Mouse (Mus musculus): ENCODE data around the gene Elmo1. TPM values are rescaled to one million over a fixed set of nuclear protein-coding genes. Genes with fewer than 3 reads are reported as not detected.

The Elmo1 gene
- polyA plus RNA-seq, 1 experiment from 2014 or later: 34.9 TPM

DNA sequence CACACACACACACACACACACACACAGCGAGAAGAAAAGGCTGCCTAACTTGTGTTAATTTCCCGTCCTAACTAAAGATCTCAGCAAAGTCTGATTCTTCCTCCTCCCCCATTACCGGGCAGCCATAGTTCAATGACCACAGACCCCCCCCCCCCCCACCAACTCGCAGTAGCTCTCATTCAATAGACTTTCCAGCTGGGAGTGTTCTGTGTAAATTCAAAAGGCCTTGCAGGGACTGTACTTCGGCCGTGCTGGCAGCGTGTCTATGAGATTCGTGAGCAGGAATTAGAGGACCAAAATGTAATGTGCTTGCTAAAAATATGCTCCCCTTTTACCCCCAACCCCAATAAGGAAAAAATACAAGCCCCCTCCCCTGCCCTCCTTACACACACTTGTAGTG is 466.8 kb downstream of the Elmo1 start:
- Histone ChIP-seq H3K4me1 (no peaks in the 10 kb centered on the region), H3K9me3 (no peaks in the 10 kb centered on the region), H3K9ac (replicated peaks) (no peak overlapping the region), H3K27me3 (no peaks in the 10 kb centered on the region), H3K27ac (replicated peaks) (no peak overlapping the region), H3K36me3 (no peaks in the 10 kb centered on the region), H3K4me2 (replicated peaks) (no peak overlapping the region), H3K4me3 (no peak overlapping the region)
- peak; percentile 61; the same call in 1 of the 2 replicates for ATAC-seq (replicated peaks)
- 41% methylated on average over 8 of the region's 8 CpGs for WGBS

DNA sequence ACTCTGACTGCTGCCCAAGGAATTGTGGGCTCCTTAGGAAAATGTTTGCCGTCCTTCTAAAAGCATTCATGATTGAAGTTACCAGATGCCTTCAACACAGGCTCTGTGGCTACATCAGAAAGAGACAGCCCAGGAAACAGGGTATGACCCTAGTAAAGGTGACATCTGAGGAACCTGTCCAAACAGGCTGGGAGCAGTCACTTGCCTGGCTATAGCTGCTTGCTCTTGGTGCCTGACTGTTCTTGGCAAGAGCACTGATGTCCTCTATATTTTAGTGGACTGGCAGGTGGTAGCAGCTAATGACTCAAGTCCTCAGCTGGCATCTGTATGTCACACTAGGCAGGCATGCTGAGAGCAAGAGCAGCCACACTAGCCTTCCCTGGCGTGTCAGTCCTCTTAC is 468.0 kb downstream of the Elmo1 start:
- Histone ChIP-seq H3K4me3 (no peak overlapping the region), H3K36me3 (no peaks in the 10 kb centered on the region), H3K27me3 (no peaks in the 10 kb centered on the region), H3K27ac (replicated peaks) (no peak overlapping the region), H3K4me1 (peaks cover 5% of the 10 kb centered on the region; the same call in 1 of the 2 replicates), H3K4me2 (replicated peaks) (no peak overlapping the region), H3K9me3 (no peaks in the 10 kb centered on the region), H3K9ac (replicated peaks) (no peak overlapping the region)
- 0 out of 2 replicates have a peak, but pooled peaks have one; percentile 26 for ATAC-seq (replicated peaks)
- WGBS: 90% methylated on average over 2 of the region's 2 CpGs

GRCm38 (mm10) chr13:20564414-20564813 is 474.0 kb downstream of the Elmo1 start:
- H3K9ac ChIP-seq (replicated peaks): no peak overlapping the region
- no peaks in the 10 kb centered on the region for H3K27me3 ChIP-seq
- 87% methylated on average over 9 of the region's 9 CpGs for WGBS
- no peaks in the 10 kb centered on the region for H3K9me3 ChIP-seq
- H3K4me1 ChIP-seq: peaks cover 5% of the 10 kb centered on the region; the same call in 1 of the 2 replicates
- no peak overlapping the region for H3K27ac ChIP-seq (replicated peaks)
- H3K4me3 ChIP-seq: no peak overlapping the region
- no peak for ATAC-seq (replicated peaks)
- no peak overlapping the region for H3K4me2 ChIP-seq (replicated peaks)
- peaks cover 8% of the 10 kb centered on the region; the same call in 1 of the 2 replicates for H3K36me3 ChIP-seq

GRCm38 (mm10) chr13:20575186-20575585 is 484.8 kb downstream of the Elmo1 start:
- H3K27me3 ChIP-seq: no peaks in the 10 kb centered on the region
- no peak overlapping the region for H3K4me2 ChIP-seq (replicated peaks)
- no peaks in the 10 kb centered on the region for H3K4me1 ChIP-seq
- H3K9ac ChIP-seq (replicated peaks): no peak overlapping the region
- H3K9me3 ChIP-seq: no peaks in the 10 kb centered on the region
- H3K27ac ChIP-seq (replicated peaks): no peak overlapping the region
- 89% methylated on average over 2 of the region's 2 CpGs for WGBS
- peaks cover 10% of the 10 kb centered on the region for H3K36me3 ChIP-seq
- no peak for ATAC-seq (replicated peaks)
- no peak overlapping the region for H3K4me3 ChIP-seq

- H3K27ac ChIP-seq (replicated peaks): no peak overlapping the region
- no peak overlapping the region for H3K4me3 ChIP-seq
- H3K4me1 ChIP-seq: no peaks in the 10 kb centered on the region
- H3K9ac ChIP-seq (replicated peaks): no peak overlapping the region
- ATAC-seq (replicated peaks): no peak
- WGBS: 37% methylated on average over 4 of the region's 4 CpGs
- no peak overlapping the region for H3K4me2 ChIP-seq (replicated peaks)
- H3K27me3 ChIP-seq: no peaks in the 10 kb centered on the region
- no peaks in the 10 kb centered on the region; the same call in 1 of the 2 replicates for H3K36me3 ChIP-seq
- no peaks in the 10 kb centered on the region for H3K9me3 ChIP-seq
These were observed 495.5 kb downstream of the Elmo1 start for GRCm38 (mm10) chr13:20585868-20586267.

- Histone ChIP-seq H3K9me3 (no peaks in the 10 kb centered on the region), H3K4me3 (no peak overlapping the region), H3K4me1 (no peaks in the 10 kb centered on the region), H3K9ac (replicated peaks) (no peak overlapping the region), H3K27ac (replicated peaks) (no peak overlapping the region), H3K36me3 (no peaks in the 10 kb centered on the region; the same call in 1 of the 2 replicates), H3K27me3 (no peaks in the 10 kb centered on the region), H3K4me2 (replicated peaks) (no peak overlapping the region)
- ATAC-seq (replicated peaks): no peak
- WGBS: 83% methylated on average over 3 of the region's 3 CpGs
These were observed 496.1 kb downstream of the Elmo1 start for GRCm38 (mm10) chr13:20586462-20586861.

GRCm38 (mm10) chr13:20590983-20591382 is 500.6 kb downstream of the Elmo1 start:
- H3K27ac ChIP-seq (replicated peaks): no peak overlapping the region
- no peaks in the 10 kb centered on the region for H3K27me3 ChIP-seq
- no peak overlapping the region for H3K4me3 ChIP-seq
- ATAC-seq (replicated peaks): no peak
- no peak overlapping the region for H3K9ac ChIP-seq (replicated peaks)
- H3K9me3 ChIP-seq: no peaks in the 10 kb centered on the region
- no peaks in the 10 kb centered on the region; the same call in 1 of the 2 replicates for H3K36me3 ChIP-seq
- H3K4me2 ChIP-seq (replicated peaks): no peak overlapping the region
- WGBS: 83% methylated on average over 4 of the region's 4 CpGs
- no peaks in the 10 kb centered on the region for H3K4me1 ChIP-seq

DNA sequence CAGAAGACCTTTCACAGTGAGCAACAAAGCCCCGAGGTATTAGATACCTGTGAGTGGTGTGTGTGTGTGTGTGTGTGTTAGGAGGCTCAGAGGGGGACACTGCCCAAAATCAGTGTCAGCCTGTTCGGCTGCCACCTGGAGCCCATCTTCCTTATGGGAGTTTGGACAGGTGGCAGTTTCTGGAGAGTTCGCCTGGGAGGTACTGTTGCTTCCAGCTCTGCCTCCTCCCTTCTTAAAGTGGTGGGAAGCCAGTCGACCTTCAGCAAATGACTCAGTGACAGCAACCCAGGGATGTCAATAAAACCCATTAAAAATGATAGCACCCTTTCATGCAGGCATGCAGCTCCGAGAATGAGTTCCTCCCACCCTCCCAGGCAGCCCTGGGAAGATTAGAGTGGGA is 506.9 kb downstream of the Elmo1 start:
- WGBS: 73% methylated on average over 5 of the region's 5 CpGs
- H3K36me3 ChIP-seq: 0 out of 2 replicates have a peak, but pooled peaks cover 4% of the 10 kb centered on the region
- no peak overlapping the region for H3K27ac ChIP-seq (replicated peaks)
- H3K4me1 ChIP-seq: peaks cover 5% of the 10 kb centered on the region; the same call in 1 of the 2 replicates
- H3K4me3 ChIP-seq: no peak overlapping the region
- H3K27me3 ChIP-seq: no peaks in the 10 kb centered on the region
- no peak overlapping the region for H3K9ac ChIP-seq (replicated peaks)
- ATAC-seq (replicated peaks): no peak
- no peak overlapping the region for H3K4me2 ChIP-seq (replicated peaks)
- no peaks in the 10 kb centered on the region for H3K9me3 ChIP-seq

- H3K9ac ChIP-seq (replicated peaks): no peak overlapping the region
- ATAC-seq (replicated peaks): no peak
- peaks cover 7% of the 10 kb centered on the region; the same call in 1 of the 2 replicates for H3K36me3 ChIP-seq
- no peak overlapping the region for H3K27ac ChIP-seq (replicated peaks)
- H3K4me2 ChIP-seq (replicated peaks): no peak overlapping the region
- WGBS: 91% methylated on average over 3 of the region's 3 CpGs
- peaks cover 5% of the 10 kb centered on the region; the same call in 1 of the 2 replicates for H3K4me1 ChIP-seq
- H3K4me3 ChIP-seq: no peak overlapping the region
- H3K27me3 ChIP-seq: no peaks in the 10 kb centered on the region
- no peaks in the 10 kb centered on the region for H3K9me3 ChIP-seq
These were observed 508.2 kb downstream of the Elmo1 start for GRCm38 (mm10) chr13:20598618-20599017.

- H3K9me3 ChIP-seq: no peaks in the 10 kb centered on the region
- no peak overlapping the region for H3K4me3 ChIP-seq
- peak overlapping the region; percentile 38; the same call in 1 of the 2 replicates for H3K27ac ChIP-seq (replicated peaks)
- no peak overlapping the region for H3K9ac ChIP-seq (replicated peaks)
- no peak for ATAC-seq (replicated peaks)
- H3K4me2 ChIP-seq (replicated peaks): no peak overlapping the region
- peaks cover 5% of the 10 kb centered on the region; the same call in 1 of the 2 replicates for H3K4me1 ChIP-seq
- 23% methylated on average over 6 of the region's 6 CpGs for WGBS
- H3K36me3 ChIP-seq: peaks cover 7% of the 10 kb centered on the region; the same call in 1 of the 2 replicates
- H3K27me3 ChIP-seq: no peaks in the 10 kb centered on the region
These were observed 509.9 kb downstream of the Elmo1 start for GRCm38 (mm10) chr13:20600246-20600645.

- Histone ChIP-seq H3K9me3 (no peaks in the 10 kb centered on the region), H3K4me1 (peaks cover 5% of the 10 kb centered on the region; the same call in 1 of the 2 replicates), H3K4me3 (no peak overlapping the region), H3K4me2 (replicated peaks) (no peak overlapping the region), H3K36me3 (peaks cover 10% of the 10 kb centered on the region; the same call in 1 of the 2 replicates), H3K27me3 (no peaks in the 10 kb centered on the region), H3K27ac (replicated peaks) (no peak overlapping the region), H3K9ac (replicated peaks) (no peak overlapping the region)
- ATAC-seq (replicated peaks): no peak; the same call in 1 of the 2 replicates
- WGBS: 71% methylated on average over 1 of the region's 1 CpGs
These were observed 511.0 kb downstream of the Elmo1 start for GRCm38 (mm10) chr13:20601421-20601820.

- no peak for ATAC-seq (replicated peaks)
- Histone ChIP-seq H3K27ac (replicated peaks) (no peak overlapping the region), H3K4me1 (peaks cover 12% of the 10 kb centered on the region), H3K4me3 (no peak overlapping the region), H3K9me3 (no peaks in the 10 kb centered on the region), H3K27me3 (no peaks in the 10 kb centered on the region), H3K4me2 (replicated peaks) (no peak overlapping the region), H3K9ac (replicated peaks) (no peak overlapping the region), H3K36me3 (peaks cover 10% of the 10 kb centered on the region; the same call in 1 of the 2 replicates)
- WGBS: 81% methylated on average over 3 of the region's 3 CpGs
These were observed 516.5 kb downstream of the Elmo1 start for GRCm38 (mm10) chr13:20606891-20607290.

All from forebrain, embryonic 15.5 days (tissue).